Mouse (Mus musculus) limb, embryonic 11.5 days (tissue): ENCODE data around the gene Arid2. TPM values are rescaled to one million over a fixed set of nuclear protein-coding genes. Genes with fewer than 3 reads are reported as not detected.
"Not testable (repeated sequence)": the region's sequence is repeated elsewhere in the genome, so short reads cannot be mapped to it uniquely, and the experiment has no call there.

Source experiments
- ATAC-seq: fragments of 200-750 bp; cut with Nextera tagmentation; 2 replicates; pipeline ENCODE4 v1.8.0; 2017; ENCODE audit warnings: low read depth; ENCODE audit not compliant: insufficient number of reproducible peaks, low FRiP score, low TSS enrichment
- DNase-seq: peaks from one replicate; pipeline ENCODE4 v3.0.0-alpha.2; 2015; ENCODE audit warnings: low spot score
- H3K27ac ChIP-seq: fragments of 300-500 bp; sonication (generic); replicated peaks from 2 replicates; pipeline ENCODE4 v1.5.1; 2014; ENCODE audit warnings: low read depth, mild to moderate bottlenecking, low read length
- H3K27me3 ChIP-seq: fragments of 300-500 bp; sonication (generic); 2 replicates; pipeline ENCODE4 v1.6.1; 2014; ENCODE audit warnings: mild to moderate bottlenecking, low read length, mixed read lengths; ENCODE audit not compliant: control insufficient read depth, insufficient read depth
- H3K36me3 ChIP-seq: fragments of 300-500 bp; sonication (generic); 2 replicates; pipeline ENCODE4 v1.6.1; 2014; ENCODE audit warnings: mild to moderate bottlenecking, low read length, moderate library complexity, mixed read lengths; ENCODE audit not compliant: control insufficient read depth, insufficient read depth
- H3K4me1 ChIP-seq: fragments of 300-500 bp; sonication (generic); 2 replicates; pipeline ENCODE4 v1.6.1; 2014; ENCODE audit warnings: low read length, mixed read lengths; ENCODE audit not compliant: control insufficient read depth, insufficient read depth
- H3K4me2 ChIP-seq: fragments of 300-500 bp; sonication (generic); 2 replicates; pipeline ENCODE4 v1.6.1; 2014; ENCODE audit warnings: low read depth, mild to moderate bottlenecking, moderate library complexity; ENCODE audit not compliant: severe bottlenecking
- H3K4me3 ChIP-seq: fragments of 300-500 bp; sonication (generic); 2 replicates; pipeline ENCODE4 v1.5.1; 2014; ENCODE audit warnings: low read depth, low read length
- H3K9ac ChIP-seq: fragments of 300-500 bp; sonication (generic); 2 replicates; pipeline ENCODE4 v1.6.1; 2014; ENCODE audit warnings: mild to moderate bottlenecking, low read length
- H3K9me3 ChIP-seq: fragments of 300-500 bp; sonication (generic); 2 replicates; pipeline ENCODE4 v1.6.1; 2016; ENCODE audit warnings: low read length; ENCODE audit not compliant: control insufficient read depth
- WGBS: fragments of 180-500 bp; shearing (Covaris S2); extraction: QIAGEN DNeasy Blood & Tissue Kit; methylation state at CpG from one replicate; pipeline ENCODE4 v1.1.7; 2014; 5-methylcytosine and 5-hydroxymethylcytosine counted together
- polyA plus RNA-seq: library from polyadenylated mRNA; unstranded; fragments of >200 nt; fragmentation: Nextera tagmentation; extraction: Ambion mirVana; gene quantifications from 2 replicates; pipeline ENCODE4 v1.2.1, GENCODE M21; 2014

Gene Arid2
- polyA plus RNA-seq, 1 experiment from 2014 or later: 41.9 TPM

GRCm38 (mm10) chr15:96418161-96418560 lies 130.8 kb downstream of the Arid2 start:
- Histone ChIP-seq H3K4me3 (no peak overlapping the region), H3K27me3 (no peaks in the 10 kb centered on the region), H3K36me3 (peaks cover 26% of the 10 kb centered on the region), H3K9ac (no peak overlapping the region), H3K9me3 (no peaks in the 10 kb centered on the region), H3K4me1 (no peaks in the 10 kb centered on the region), H3K4me2 (no peak overlapping the region), H3K27ac (no peak overlapping the region)
- ATAC-seq: no peak
- DNase-seq: no peak
- 94% methylated on average over 12 of the region's 12 CpGs for WGBS

GRCm38 (mm10) chr15:96419920-96420319 lies 132.6 kb downstream of the Arid2 start:
- 97% methylated on average over 8 of the region's 8 CpGs for WGBS
- no peak for ATAC-seq
- H3K9me3 ChIP-seq: no peaks in the 10 kb centered on the region
- H3K4me3 ChIP-seq: no peak overlapping the region
- no peak overlapping the region for H3K9ac ChIP-seq
- H3K27ac ChIP-seq: no peak overlapping the region
- no peaks in the 10 kb centered on the region for H3K27me3 ChIP-seq
- no peak overlapping the region for H3K4me2 ChIP-seq
- peaks cover 18% of the 10 kb centered on the region; the same call in 1 of the 2 replicates for H3K36me3 ChIP-seq
- no peaks in the 10 kb centered on the region for H3K4me1 ChIP-seq
- peak; percentile 14 for DNase-seq

- no peaks in the 10 kb centered on the region for H3K27me3 ChIP-seq
- ATAC-seq (no peak), DNase-seq (no peak)
- 89% methylated on average over 1 of the region's 1 CpGs for WGBS
- H3K36me3 ChIP-seq: peaks cover 24% of the 10 kb centered on the region
- H3K4me1 ChIP-seq: no peaks in the 10 kb centered on the region
- no peak overlapping the region for H3K27ac ChIP-seq
- no peak overlapping the region for H3K4me2 ChIP-seq
- no peaks in the 10 kb centered on the region for H3K9me3 ChIP-seq
- H3K4me3 ChIP-seq: no peak overlapping the region
- no peak overlapping the region for H3K9ac ChIP-seq
Measured at GRCm38 (mm10) chr15:96434202-96434601, 146.9 kb downstream of the Arid2 start.

GRCm38 (mm10) chr15:96441480-96441879 lies 154.2 kb downstream of the Arid2 start:
- not testable (repeated sequence) for H3K4me3 ChIP-seq, H3K4me1 ChIP-seq, H3K9ac ChIP-seq, ATAC-seq, H3K4me2 ChIP-seq, H3K27ac ChIP-seq, H3K9me3 ChIP-seq, H3K36me3 ChIP-seq, H3K27me3 ChIP-seq
- peak; percentile 12 for DNase-seq
- WGBS: 69% methylated on average over 4 of the region's 6 CpGs

- Histone ChIP-seq H3K4me1 (no peaks in the 10 kb centered on the region), H3K4me3 (no peak overlapping the region), H3K27ac (no peak overlapping the region), H3K9me3 (no peaks in the 10 kb centered on the region), H3K36me3 (peaks cover 7% of the 10 kb centered on the region; the same call in 1 of the 2 replicates), H3K4me2 (no peak overlapping the region), H3K27me3 (no peaks in the 10 kb centered on the region), H3K9ac (no peak overlapping the region)
- WGBS: 87% methylated on average over 10 of the region's 10 CpGs
- ATAC-seq (no peak), DNase-seq (peak; percentile 7)
Measured at GRCm38 (mm10) chr15:96446785-96447184, 159.5 kb downstream of the Arid2 start.

- no peaks in the 10 kb centered on the region for H3K9me3 ChIP-seq
- no peak overlapping the region for H3K4me2 ChIP-seq
- no peak for DNase-seq
- 92% methylated on average over 7 of the region's 7 CpGs for WGBS
- H3K9ac ChIP-seq: no peak overlapping the region
- H3K27me3 ChIP-seq: no peaks in the 10 kb centered on the region
- peaks cover 10% of the 10 kb centered on the region; the same call in 1 of the 2 replicates for H3K36me3 ChIP-seq
- no peak overlapping the region for H3K4me3 ChIP-seq
- no peaks in the 10 kb centered on the region for H3K4me1 ChIP-seq
- no peak overlapping the region for H3K27ac ChIP-seq
- ATAC-seq: no peak
Measured at GRCm38 (mm10) chr15:96448656-96449299, 161.5 kb downstream of the Arid2 start.

- DNase-seq (no peak), ATAC-seq (no peak)
- H3K4me1 ChIP-seq: no peaks in the 10 kb centered on the region
- 88% methylated on average over 1 of the region's 1 CpGs for WGBS
- no peak overlapping the region for H3K4me3 ChIP-seq
- H3K9me3 ChIP-seq: no peaks in the 10 kb centered on the region
- no peaks in the 10 kb centered on the region for H3K27me3 ChIP-seq
- no peak overlapping the region for H3K4me2 ChIP-seq
- no peak overlapping the region for H3K9ac ChIP-seq
- peaks cover 10% of the 10 kb centered on the region; the same call in 1 of the 2 replicates for H3K36me3 ChIP-seq
- no peak overlapping the region for H3K27ac ChIP-seq
Measured at GRCm38 (mm10) chr15:96453346-96453745, 166.0 kb downstream of the Arid2 start.
